Mouse (Mus musculus) testis, adult 2 months (tissue): Measurements from ENCODE around the gene D230025D16Rik.

Source experiments
- CTCF ChIP-seq: fragments of 200-500 bp; IDR thresholded peaks from 2 replicates; pipeline ENCODE4 v1.5.1; 2012; ENCODE audit warnings: low read depth, mild to moderate bottlenecking, inconsistent platforms, low read length, moderate library complexity; ENCODE audit not compliant: control insufficient read depth, insufficient read depth, insufficient replicate concordance
- POLR2A ChIP-seq: fragments of 200-500 bp; IDR thresholded peaks from 2 replicates; pipeline ENCODE4 v1.6.1; 2012; ENCODE audit warnings: low read depth, mild to moderate bottlenecking, inconsistent platforms, low read length, moderate library complexity; ENCODE audit not compliant: control insufficient read depth

DNA sequence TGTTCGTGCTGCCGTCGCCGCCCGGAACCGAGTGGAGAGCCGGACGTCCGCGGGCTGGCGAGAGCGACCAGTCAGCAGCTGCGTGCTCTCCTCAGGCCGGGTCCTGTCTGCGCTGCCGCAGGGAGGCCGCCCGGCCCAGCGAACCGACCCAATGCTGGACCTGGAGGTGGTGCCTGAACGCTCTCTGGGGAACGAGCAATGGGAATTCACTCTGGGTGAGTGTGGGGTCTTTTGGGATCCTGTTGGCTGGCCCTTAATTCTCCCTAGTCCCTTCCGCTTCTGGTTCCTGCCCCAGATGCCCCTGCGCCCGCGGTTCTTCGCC, 288 bp downstream of the D230025D16Rik start:
- TF ChIP-seq CTCF: no peak
- TF ChIP-seq POLR2A: no peak
